Mouse (Mus musculus) urinary bladder, postnatal 4 days (tissue): ENCODE results near the gene B830017H08Rik.
A peak's percentile ranks its signal among the peaks of the same experiment; 100 is the strongest.

Experiments
- DNase-seq, 2 experiments: peaks; one replicate each; pipeline ENCODE4 v3.0.0; 2021 to 2022; ENCODE audit warnings: low spot score in 2 of 2

B830017H08Rik gene

DNA sequence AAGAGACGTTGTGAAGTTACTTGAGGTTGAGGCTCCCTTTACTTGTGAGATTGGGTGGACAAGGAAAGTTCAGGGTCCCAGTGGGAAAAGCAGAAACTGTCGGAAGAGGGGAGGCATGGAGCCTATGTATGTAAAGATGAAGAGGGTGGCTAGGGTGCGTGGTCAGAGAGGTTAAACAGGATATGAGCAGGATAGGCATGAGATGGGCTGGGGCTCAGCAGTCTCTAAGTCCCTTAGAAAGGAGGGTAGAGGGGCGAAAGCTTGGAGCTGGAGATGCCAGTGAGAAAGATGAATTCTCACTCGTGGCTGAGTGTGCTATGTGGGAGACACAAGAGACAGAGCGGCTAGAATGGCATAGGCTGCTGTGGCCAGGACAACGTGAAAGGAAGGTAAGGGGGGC lies at the start of gene B830017H08Rik:
Gene B830017H08Rik, plus strand, starts transcription at position 301 of the 400 bp plus-strand sequence.
- no peak for DNase-seq

- no peak for DNase-seq
Measured at GRCm38 (mm10) chr16:17785337-17785736, 47.6 kb upstream of the B830017H08Rik start.

DNA sequence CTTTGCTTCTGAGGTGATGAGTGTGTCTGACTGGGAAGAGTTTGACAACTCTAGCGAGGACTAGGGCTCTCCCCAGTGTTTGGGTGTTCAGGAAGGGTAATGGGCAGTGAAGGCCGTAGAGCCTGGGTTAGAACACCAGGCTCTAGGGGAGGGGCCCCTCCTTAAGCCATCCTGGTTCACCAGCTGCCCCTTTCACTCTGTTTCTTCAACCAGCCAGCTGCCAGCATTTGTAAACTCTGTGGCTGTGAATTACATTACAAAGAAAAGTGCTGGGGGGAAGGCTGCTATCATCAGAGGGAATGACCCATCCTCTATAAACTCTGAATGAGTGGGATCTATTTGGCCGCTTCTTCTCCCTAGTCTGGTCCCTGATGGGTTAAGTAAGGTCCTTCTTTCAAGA lies 40.2 kb upstream of the B830017H08Rik start:
- no peak for DNase-seq

DNA sequence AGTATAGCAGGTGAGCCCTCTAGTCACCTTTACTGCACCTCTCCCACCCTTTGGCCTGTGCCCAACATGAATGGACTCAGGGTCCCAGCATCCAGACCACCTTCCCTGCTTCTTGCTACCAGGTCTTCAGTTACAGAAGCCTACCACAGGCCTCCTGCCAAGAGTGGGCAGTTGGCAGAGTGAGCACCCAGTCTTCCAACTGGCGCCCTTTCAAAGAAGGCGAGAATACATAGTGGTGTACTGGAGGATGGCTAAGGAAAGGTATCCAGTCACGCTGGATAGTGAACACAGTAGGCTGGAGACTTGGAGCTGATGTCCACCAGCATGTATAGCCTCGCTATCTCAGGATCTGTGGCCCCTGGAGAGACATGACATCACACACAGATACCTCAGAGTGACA lies 38.9 kb upstream of the B830017H08Rik start:
- no peak for DNase-seq

DNA sequence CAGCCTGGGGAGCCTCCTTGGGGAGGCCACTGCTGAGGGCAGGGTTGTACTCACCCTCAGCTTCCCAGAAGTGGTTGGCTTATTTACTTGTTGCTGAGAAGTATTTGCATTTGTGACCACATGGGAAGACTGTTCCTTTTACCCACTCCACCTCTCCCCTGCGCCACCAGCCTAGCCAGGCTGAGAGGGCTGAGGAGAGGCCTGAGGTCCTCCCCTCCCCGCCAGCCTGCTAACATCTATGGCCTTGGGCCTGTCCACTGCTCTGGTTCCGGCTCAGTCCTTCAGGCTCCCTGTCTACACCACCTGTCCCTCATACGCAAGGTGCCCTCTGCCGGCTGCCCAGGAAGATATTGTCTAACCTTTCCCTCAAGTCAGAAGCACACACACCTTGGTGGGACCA lies 37.3 kb upstream of the B830017H08Rik start:
- no peak for DNase-seq

DNA sequence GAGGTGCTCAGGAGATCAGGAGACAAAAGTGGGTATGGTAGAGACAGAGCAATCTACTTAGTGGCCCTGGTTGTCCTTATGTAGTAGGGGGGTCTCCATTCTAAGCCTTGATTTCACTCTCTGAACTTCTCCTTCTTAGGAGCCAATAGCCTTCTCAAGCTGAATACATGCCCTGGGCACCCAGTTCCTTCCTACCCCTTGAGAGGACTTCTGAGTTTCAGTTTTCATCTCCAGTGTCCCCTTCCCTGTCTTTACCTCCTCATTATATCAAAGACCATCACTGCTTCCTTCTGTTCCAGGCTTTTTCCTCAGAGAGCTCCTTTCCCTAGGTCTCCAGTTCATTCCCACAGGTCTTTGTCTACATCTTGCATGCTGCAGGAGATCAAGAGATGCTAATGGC lies 36.4 kb upstream of the B830017H08Rik start:
- DNase-seq = no peak

- DNase-seq = peak; percentile 75
Measured at GRCm38 (mm10) chr16:17796971-17797811, 35.7 kb upstream of the B830017H08Rik start, which contains the start of gene Scarf2. TSS of gene Scarf2 (plus strand) at chr16:17797282.

DNA sequence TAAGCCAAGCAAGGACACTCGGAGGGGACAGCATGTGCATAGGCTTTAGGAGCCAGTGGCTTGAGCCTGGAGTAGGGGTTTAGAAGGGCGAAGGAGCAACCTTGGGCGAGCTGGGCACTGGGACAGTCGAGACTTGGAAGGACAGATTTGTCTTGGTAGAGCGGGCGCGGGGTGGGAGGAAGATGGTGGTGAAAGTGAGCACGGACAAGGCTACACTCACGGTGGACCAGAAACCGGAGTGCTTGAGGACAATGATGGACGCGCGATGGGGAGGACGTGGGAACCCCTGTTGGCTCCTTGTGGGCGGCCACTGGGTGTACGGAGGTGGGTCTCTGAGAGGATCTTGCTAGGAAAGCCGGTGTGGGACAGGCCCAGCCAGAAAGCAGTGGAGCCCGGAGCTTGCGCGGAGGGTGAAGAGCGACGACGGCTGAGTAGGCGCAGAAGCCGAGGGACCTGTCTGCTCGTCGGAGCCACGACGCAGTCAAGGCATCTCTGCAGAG lies 35.1 kb upstream of the B830017H08Rik start:
- no peak for DNase-seq

DNA sequence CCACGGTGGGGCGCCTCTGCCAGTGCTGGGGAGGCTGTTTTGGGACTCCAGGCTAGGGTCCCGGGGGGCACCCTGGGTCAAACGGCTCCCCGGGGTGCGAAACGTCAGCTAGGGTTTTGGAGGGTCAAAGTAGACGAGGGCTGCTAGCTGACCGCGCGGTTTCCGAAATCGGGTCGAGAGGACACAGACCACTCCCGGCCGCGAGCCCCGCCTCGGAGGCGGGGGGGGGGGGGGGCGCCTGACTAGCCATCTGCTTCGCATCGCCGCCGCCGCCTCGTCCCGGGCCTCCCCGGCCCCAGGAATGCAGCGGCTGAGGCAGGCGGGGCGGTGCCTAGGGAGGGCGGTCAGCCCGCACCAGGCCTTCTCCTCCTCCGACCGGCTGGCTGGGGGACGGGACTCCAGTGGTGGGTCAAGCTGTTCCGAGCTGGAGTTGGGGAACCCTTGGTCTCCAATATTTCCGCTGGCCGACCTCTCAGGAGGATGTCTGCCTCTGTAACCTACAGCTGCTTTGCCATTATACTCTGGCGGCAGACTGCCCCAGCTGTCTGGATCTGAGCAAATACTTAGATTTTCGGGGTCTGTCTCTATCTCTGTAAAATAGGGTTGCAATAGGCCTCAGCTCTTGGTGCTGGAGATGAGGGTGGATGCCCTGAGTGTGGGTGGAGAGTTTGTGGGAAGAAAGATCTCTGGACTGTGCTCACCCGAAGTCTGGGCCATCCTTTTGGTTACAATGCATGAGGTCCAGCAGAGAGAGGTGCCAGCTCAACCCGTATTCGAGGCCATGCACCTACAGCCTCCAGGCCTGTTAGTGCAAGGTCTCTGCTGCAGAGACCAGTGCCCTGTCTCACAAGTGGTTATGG lies 34.4 kb upstream of the B830017H08Rik start:
- DNase-seq = peak; percentile 78 to 80

DNA sequence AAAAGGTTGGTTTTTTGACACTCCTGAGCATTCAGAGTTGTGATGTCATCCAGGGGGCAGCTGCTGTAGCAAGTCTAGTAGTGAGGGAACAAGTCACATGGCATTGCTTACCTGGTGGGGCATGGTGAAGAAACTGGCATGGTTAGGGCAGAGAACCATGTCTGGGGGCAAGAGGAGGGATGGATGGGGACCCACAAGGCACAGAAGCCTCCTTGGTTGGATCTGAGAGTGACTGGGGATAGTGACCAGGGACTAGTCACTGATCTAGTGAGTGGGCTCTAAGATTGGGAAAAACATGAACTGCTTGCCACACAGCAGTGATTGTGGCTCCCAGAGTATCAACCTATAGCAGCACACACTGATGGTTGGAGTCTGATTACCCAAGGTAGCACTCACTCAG lies 33.3 kb upstream of the B830017H08Rik start:
- no peak for DNase-seq

DNA sequence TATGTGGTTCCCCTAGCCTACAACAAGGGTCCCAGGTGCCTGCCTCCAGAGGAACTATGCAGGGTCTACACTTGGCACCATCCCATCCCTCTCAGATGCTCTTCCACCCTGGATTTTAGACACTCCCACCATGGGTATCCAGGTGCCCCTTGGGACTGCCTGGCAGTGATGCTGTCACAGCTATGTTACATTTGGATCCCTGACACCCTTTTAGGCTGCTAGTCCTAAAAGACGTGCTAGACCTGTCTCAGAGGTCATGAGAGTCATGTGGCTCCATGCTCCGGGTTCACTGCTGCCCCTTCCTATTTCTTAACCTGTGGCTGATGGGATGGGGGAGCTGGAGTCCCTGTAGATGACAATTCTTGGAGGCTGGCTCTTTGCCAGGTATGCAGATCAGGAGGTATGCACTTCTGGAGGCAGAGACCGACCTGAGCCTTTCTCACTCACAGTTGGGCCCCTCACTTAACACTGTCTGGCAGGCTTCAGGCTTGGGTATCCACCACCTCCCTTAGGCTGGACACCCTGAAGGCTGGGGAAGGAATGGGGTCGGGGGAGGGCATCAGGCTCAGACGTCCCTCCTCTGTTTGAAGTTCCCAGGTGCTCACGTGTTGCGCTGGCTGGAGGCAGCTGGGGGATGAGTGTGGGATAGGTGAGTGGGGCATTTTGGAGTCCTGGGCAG lies 31.0 kb upstream of the B830017H08Rik start:
- DNase-seq = no peak

- no peak for DNase-seq
Measured at GRCm38 (mm10) chr16:17802456-17802838, 30.5 kb upstream of the B830017H08Rik start.

- no peak for DNase-seq
Measured at GRCm38 (mm10) chr16:17802839-17803674, 29.9 kb upstream of the B830017H08Rik start.

GRCm38 (mm10) chr16:17803675-17804448 lies 29.1 kb upstream of the B830017H08Rik start:
- DNase-seq = no peak

DNA sequence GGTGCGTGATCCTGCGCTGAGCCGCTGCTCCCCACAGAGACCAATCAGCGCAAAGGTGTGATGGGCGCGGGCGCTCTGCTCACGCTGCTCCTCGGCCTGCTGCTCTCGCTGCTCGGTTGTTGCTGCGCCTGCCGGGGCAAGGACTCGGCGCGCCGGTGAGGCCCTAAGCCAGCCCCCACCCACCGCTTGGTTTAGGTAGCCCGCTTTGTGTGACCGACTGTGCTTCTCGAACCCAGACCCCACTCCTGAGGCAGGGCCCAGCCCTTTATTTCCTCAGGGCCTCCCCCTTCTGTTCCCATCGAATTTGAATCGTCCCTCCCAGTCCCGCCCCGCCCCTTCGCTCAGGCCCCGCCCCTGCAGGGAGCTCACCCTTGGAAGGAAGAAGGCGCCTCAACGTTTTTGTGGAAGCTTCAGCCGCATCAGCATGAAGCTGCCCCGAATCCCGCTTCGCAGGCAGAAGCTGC lies 28.4 kb upstream of the B830017H08Rik start:
- DNase-seq = no peak

GRCm38 (mm10) chr16:17804982-17805381 lies 27.9 kb upstream of the B830017H08Rik start:
- DNase-seq = no peak

DNA sequence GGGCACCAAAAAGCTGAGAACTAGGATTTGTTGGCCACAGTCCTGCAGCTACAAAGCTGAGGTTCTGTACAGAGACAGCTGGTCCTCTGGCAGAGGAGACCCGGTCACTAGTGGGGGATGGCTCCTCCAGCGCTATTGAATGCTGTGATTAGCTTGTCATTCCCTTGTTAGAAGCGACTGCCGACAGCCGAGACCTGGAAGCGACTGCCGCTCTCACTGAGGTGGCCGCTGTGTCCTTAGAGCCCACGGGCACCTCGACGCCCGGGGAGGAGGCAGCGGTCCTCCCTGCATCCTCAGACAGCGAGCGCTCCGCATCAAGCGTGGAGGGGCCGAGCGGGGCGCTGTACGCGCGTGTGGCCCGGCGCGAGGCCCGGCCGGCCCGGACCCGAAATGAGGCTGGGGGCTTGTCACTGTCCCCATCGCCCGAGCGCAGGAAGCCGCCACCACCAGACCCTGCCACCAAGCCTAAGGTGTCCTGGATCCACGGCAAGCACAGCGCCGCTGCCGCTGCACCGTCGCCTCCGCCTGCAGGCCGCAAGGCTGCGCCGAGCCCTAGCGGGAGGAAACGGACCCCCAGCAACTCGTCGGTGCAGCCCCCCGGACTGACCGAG lies 26.2 kb upstream of the B830017H08Rik start:
- no peak for DNase-seq

- peak; percentile 70 to 85 for DNase-seq
Measured at GRCm38 (mm10) chr16:17807192-17808009, 25.5 kb upstream of the B830017H08Rik start.

GRCm38 (mm10) chr16:17809125-17809524 lies 23.8 kb upstream of the B830017H08Rik start:
- no peak for DNase-seq
